Mouse (Mus musculus): Measurements from ENCODE around the gene Rsph1. TPM values are rescaled to one million over a fixed set of nuclear protein-coding genes. Genes with fewer than 3 reads are reported as not detected.

The Rsph1 gene
- total and polyA plus RNA-seq, 3 experiments = not detected

GRCm38 (mm10) chr17:31231780-31232179 is 45.4 kb downstream of the Rsph1 start:
- dilution Hi-C loops (cut with MboI; ENCODE audit: extremely low pct_ligation_motif_present, extremely low pct_unique_long_range_greater_than_20kb, low sequenced_read_pairs) (no loop called here), in situ Hi-C loops (cut with MboI; ENCODE audit: low pct_ligation_motif_present, low pct_unique_long_range_greater_than_20kb, low sequenced_read_pairs) (loop anchor here (25.0 kb wide), 1 partner anchor 219 kb away; no protein-coding TSS in a partner anchor)
- H3K9me3 ChIP-seq (replicated peaks; ENCODE audit: low read length) = peaks cover 3% of the 10 kb centered on the region
- H3K36me3 ChIP-seq (replicated peaks in 1 of 2; ENCODE audit: control insufficient read depth in 1 of 2, insufficient read depth in 1 of 2, low read length in 1 of 2) = no peaks in the 10 kb centered on the region
- no peak overlapping the region for H3K4me2 ChIP-seq (ENCODE audit: insufficient read depth, low read depth, poor library complexity, severe bottlenecking)
- no peaks in the 10 kb centered on the region for H3K4me1 ChIP-seq (ENCODE audit: control insufficient read depth in 1 of 2, insufficient read depth in 2 of 2)
- TF ChIP-seq USF2 (conservative IDR thresholded peaks at IDR 0.05; ENCODE audit: low read depth, low read length) (no peak), ETS1 (conservative IDR thresholded peaks at IDR 0.05; ENCODE audit: low read depth, low read length) (no peak), JUN (IDR thresholded peaks at IDR 0.05; ENCODE audit: insufficient read depth, low read depth, low read length) (no peak), UBTF (IDR thresholded peaks at IDR 0.05; ENCODE audit: low read depth, low read length) (no peak), SIN3A (IDR thresholded peaks at IDR 0.05; ENCODE audit: low read length) (no peak), USF1 (IDR thresholded peaks at IDR 0.05; ENCODE audit: low read depth, low read length) (no peak), MEF2A (IDR thresholded peaks at IDR 0.05; ENCODE audit: borderline replicate concordance, low read depth, low read length) (no peak), MAX (IDR thresholded peaks at IDR 0.05; ENCODE audit: low read length) (no peak), CHD2 (IDR thresholded peaks at IDR 0.05; ENCODE audit: low read length) (no peak), EP300 (IDR thresholded peaks at IDR 0.05; ENCODE audit: low read length) (no peak), MYC (IDR thresholded peaks at IDR 0.05; ENCODE audit: low read depth, low read length) (no peak), TBP (conservative IDR thresholded peaks at IDR 0.05; ENCODE audit: low read depth, low read length) (no peak), RAD21 (IDR thresholded peaks at IDR 0.05; ENCODE audit: low read depth, low read length) (no peak)
- no peaks in the 10 kb centered on the region for H3K79me2 ChIP-seq (replicated peaks; ENCODE audit: control insufficient read depth, extremely low read depth, insufficient read depth, poor library complexity, severe bottlenecking)
- no peak overlapping the region for H3K4me3 ChIP-seq (replicated peaks in 1 of 3; ENCODE audit: low read depth in 2 of 3, low read length in 2 of 3, poor library complexity in 1 of 3)
- no peak overlapping the region for H3K9ac ChIP-seq (ENCODE audit: insufficient read depth, low read depth)
- peaks cover 20% of the 10 kb centered on the region for H3K27me3 ChIP-seq (replicated peaks)
- DNase-seq (ENCODE audit: extremely low read depth) = no peak
- H3K27ac ChIP-seq (ENCODE audit: insufficient read depth, low read depth) = no peak overlapping the region

GRCm38 (mm10) chr17:31226931-31227330 is 50.3 kb downstream of the Rsph1 start:
- dilution Hi-C loops (cut with MboI; ENCODE audit: extremely low pct_ligation_motif_present, extremely low pct_unique_long_range_greater_than_20kb, low sequenced_read_pairs) = no loop called here
- H3K27me3 ChIP-seq (replicated peaks) = peaks cover 20% of the 10 kb centered on the region
- no peak overlapping the region for H3K27ac ChIP-seq (ENCODE audit: insufficient read depth, low read depth)
- no peak for DNase-seq (ENCODE audit: extremely low read depth)
- H3K4me1 ChIP-seq (ENCODE audit: control insufficient read depth in 1 of 2, insufficient read depth in 2 of 2) = peaks cover 4 to 31% of the 10 kb centered on the region in 2 experiments; a peak in 3 of 4 replicates
- no peak for TF ChIP-seq KAT2A (IDR thresholded peaks at IDR 0.05; ENCODE audit: insufficient replicate concordance, low read length)
- TF ChIP-seq HCFC1 (IDR thresholded peaks at IDR 0.05; ENCODE audit: low read depth, low read length) = no peak
- no peak for TF ChIP-seq ZKSCAN1 (IDR thresholded peaks at IDR 0.05; ENCODE audit: borderline replicate concordance, low read depth, low read length)
- TF ChIP-seq TCF12 (IDR thresholded peaks at IDR 0.05; ENCODE audit: low read depth, low read length) = no peak
- TF ChIP-seq USF1 (IDR thresholded peaks at IDR 0.05; ENCODE audit: low read depth, low read length) = no peak
- no peak for TF ChIP-seq CHD1 (IDR thresholded peaks at IDR 0.05; ENCODE audit: low read depth, low read length)
- TF ChIP-seq NELFE (IDR thresholded peaks at IDR 0.05; ENCODE audit: low read depth, low read length) = no peak
- no peak for TF ChIP-seq MAX (IDR thresholded peaks at IDR 0.05; ENCODE audit: low read length)
- TF ChIP-seq GABPA (IDR thresholded peaks at IDR 0.05; ENCODE audit: insufficient replicate concordance, low read depth, low read length) = no peak
- TF ChIP-seq TBP (conservative IDR thresholded peaks at IDR 0.05; ENCODE audit: low read depth, low read length) = no peak
- TF ChIP-seq BHLHE40 (IDR thresholded peaks at IDR 0.05; ENCODE audit: low read depth, low read length) = no peak
- TF ChIP-seq POLR2A (IDR thresholded peaks at IDR 0.05; ENCODE audit: low read depth, low read length) = no peak
- TF ChIP-seq SMC3 (IDR thresholded peaks at IDR 0.05; ENCODE audit: low read depth, low read length) = no peak
- TF ChIP-seq CHD2 (IDR thresholded peaks at IDR 0.05; ENCODE audit: low read length) = no peak
- TF ChIP-seq SIN3A (IDR thresholded peaks at IDR 0.05; ENCODE audit: low read length) = no peak
- TF ChIP-seq NRF1 (IDR thresholded peaks at IDR 0.05; ENCODE audit: low read depth, low read length) = no peak
- no peaks in the 10 kb centered on the region for H3K79me2 ChIP-seq (replicated peaks; ENCODE audit: control insufficient read depth, extremely low read depth, insufficient read depth, poor library complexity, severe bottlenecking)
- H3K9me3 ChIP-seq (replicated peaks; ENCODE audit: low read length) = no peaks in the 10 kb centered on the region
- no peak overlapping the region for H3K4me3 ChIP-seq (replicated peaks in 1 of 3; ENCODE audit: low read depth in 2 of 3, low read length in 2 of 3, poor library complexity in 1 of 3)
- H3K9ac ChIP-seq (ENCODE audit: insufficient read depth, low read depth) = no peak overlapping the region
- no peaks in the 10 kb centered on the region for H3K36me3 ChIP-seq (replicated peaks in 1 of 2; ENCODE audit: control insufficient read depth in 1 of 2, insufficient read depth in 1 of 2, low read length in 1 of 2)
- in situ Hi-C loops (cut with MboI; ENCODE audit: low pct_ligation_motif_present, low pct_unique_long_range_greater_than_20kb, low sequenced_read_pairs) = loop anchor here (25.0 kb wide), 1 partner anchor 215 kb away; no protein-coding TSS in a partner anchor
- no peak overlapping the region for H3K4me2 ChIP-seq (ENCODE audit: insufficient read depth, low read depth, poor library complexity, severe bottlenecking)
